Mouse (Mus musculus) frontal cortex, adult (tissue): ENCODE results near the gene Olfr1199.

Experiments
- ATAC-seq: cut with Nextera tagmentation; 2 replicates; pipeline ENCODE4 v1.9.2; 2017; ENCODE audit warnings: mild to moderate bottlenecking, moderate library complexity, mixed read lengths; ENCODE audit not compliant: low TSS enrichment

Olfr1199 gene

DNA sequence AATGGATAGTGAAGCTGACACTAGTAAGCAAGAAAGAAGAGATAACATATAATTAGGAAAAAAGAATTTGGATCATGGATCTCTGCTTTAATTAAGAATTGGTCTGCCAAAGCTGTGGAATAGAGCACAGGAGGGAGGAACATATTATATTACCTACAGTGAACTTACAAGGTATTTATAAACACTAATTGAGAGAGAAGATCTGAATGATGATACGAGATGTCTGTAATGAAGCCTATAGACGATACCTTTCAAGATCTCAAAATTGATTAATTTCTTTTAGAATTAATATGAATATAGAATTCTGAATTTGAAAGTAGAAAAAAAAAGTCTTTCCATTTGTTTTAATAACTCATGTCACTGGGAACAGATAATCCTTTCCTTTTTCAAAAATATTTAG is at the start of gene Olfr1199:
TSS of gene Olfr1199 (minus strand) at position 101 of the 400 bp plus-strand sequence.
- no peak for ATAC-seq

DNA sequence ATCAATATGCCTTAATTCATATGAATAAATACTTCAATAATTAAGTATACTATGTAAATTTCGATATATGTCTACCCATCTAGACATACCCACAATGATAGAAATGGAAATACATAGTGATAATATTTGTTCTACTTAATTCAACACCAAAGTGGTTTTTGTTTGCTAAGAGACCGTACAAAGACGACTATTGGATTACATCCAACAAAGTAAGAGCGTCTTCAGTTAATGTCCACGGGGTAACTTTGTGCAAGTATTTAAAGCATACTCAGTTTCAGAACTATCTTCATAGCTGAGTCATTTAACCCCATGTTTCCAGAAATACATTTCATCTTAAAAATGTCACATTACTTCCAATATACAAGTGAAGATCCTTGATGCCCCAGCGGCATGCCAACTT is 32.5 kb upstream of the Olfr1199 start, which contains the start of gene Olfr1201:
TSS of gene Olfr1201 (plus strand) at position 301 of the 400 bp plus-strand sequence.
- ATAC-seq, result no peak

DNA sequence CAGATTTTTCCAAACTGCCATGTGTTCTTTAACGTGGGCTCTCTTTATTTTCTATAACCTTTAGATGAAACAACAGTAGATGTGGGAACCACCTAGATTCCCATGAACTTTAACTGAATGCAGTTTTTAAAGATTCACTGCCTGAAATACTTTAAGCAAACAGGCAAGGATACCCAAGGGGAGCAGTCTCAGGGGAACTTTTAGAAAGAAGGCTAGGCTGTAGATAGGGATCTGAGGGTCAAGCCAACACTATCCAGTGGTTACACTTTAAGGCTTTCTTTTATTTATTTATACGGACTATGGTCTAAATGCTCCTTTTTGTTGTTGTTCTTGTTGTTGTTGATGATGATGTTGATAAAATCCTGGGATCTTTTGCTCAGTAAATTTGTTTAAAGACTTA is 10.1 kb upstream of the Olfr1199 start, which contains the start of gene Olfr1200:
TSS of gene Olfr1200 (minus strand) at position 101 of the 400 bp plus-strand sequence.
- ATAC-seq, result no peak

- ATAC-seq, result no peak
Observed at GRCm38 (mm10) chr2:88751270-88751669, 9.0 kb downstream of the Olfr1199 start, which contains the start of gene Olfr1198. Olfr1198 (minus strand) TSS chr2:88751370.

GRCm38 (mm10) chr2:88743379-88743778 is 16.9 kb downstream of the Olfr1199 start:
- ATAC-seq, result no peak

- ATAC-seq, result no peak
Observed at GRCm38 (mm10) chr2:88732266-88732665, 28.0 kb downstream of the Olfr1199 start, which contains the start of gene Olfr1197. Olfr1197 (minus strand) TSS chr2:88732366.

GRCm38 (mm10) chr2:88704497-88704896 is 55.8 kb downstream of the Olfr1199 start, which contains the start of gene Olfr1196:
Olfr1196 (minus strand) TSS chr2:88704597.
- no peak for ATAC-seq
